Mouse (Mus musculus): ENCODE data around the gene Opcml.

GRCm38 (mm10) chr9:28453062-28453461, 662.5 kb downstream of the Opcml start:
- TF ChIP-seq CTCF (IDR thresholded peaks at IDR 0.05; ENCODE audit: control insufficient read depth, insufficient read depth, low read length) (no peak), POLR2A (IDR thresholded peaks at IDR 0.05; ENCODE audit: borderline replicate concordance, control insufficient read depth, low read depth, low read length) (no peak)
